Mouse (Mus musculus) C2C12 (cell line): ENCODE results near the gene Dimt1.

Experiments
- CEBPB ChIP-seq: IDR thresholded peaks from one replicate; pipeline ENCODE4 v1.6.1; 2011; ENCODE audit warnings: low read depth, mild to moderate bottlenecking, control low read depth, moderate library complexity
- CTCF ChIP-seq: IDR thresholded peaks from one replicate; pipeline ENCODE4 v1.5.1; 2011; ENCODE audit not compliant: control insufficient read depth, insufficient read depth, insufficient read length
- FOSL1 ChIP-seq: IDR thresholded peaks from one replicate; pipeline ENCODE4 v1.8.0; 2011; ENCODE audit warnings: mild to moderate bottlenecking, low read length; ENCODE audit not compliant: poor library complexity, insufficient read depth, severe bottlenecking
- MAX ChIP-seq: IDR thresholded peaks from one replicate; pipeline ENCODE4 v1.6.1; 2011; ENCODE audit warnings: mild to moderate bottlenecking, control low read depth
- MYOD1 ChIP-seq: IDR thresholded peaks from one replicate; pipeline ENCODE4 v1.6.1; 2011; ENCODE audit warnings: low read depth; ENCODE audit not compliant: control insufficient read depth, insufficient read length
- USF1 ChIP-seq: IDR thresholded peaks from one replicate; pipeline ENCODE4 v1.6.1; 2011; ENCODE audit warnings: low read depth, mild to moderate bottlenecking, control low read depth, moderate library complexity

- TF ChIP-seq USF1 (no peak), MAX (no peak), CTCF (no peak), FOSL1 (no peak), CEBPB (no peak), MYOD1 (no peak)
Measured at GRCm38 (mm10) chr13:106942721-106943120, 4.2 kb upstream of the Dimt1 start.
